Mouse (Mus musculus) forebrain, embryonic 13.5 days (tissue): ENCODE results near the gene Lrrc8e. TPM values are rescaled to one million over a fixed set of nuclear protein-coding genes. Genes with fewer than 3 reads are reported as not detected.

Source experiments
- ATAC-seq: fragments of 200-750 bp; cut with Nextera tagmentation; 2 replicates; pipeline ENCODE4 v1.8.0; 2017
- H3K27ac ChIP-seq: fragments of 300-500 bp; sonication (generic); 2 replicates; pipeline ENCODE4 v1.5.1; 2015; ENCODE audit warnings: inconsistent platforms, mild to moderate bottlenecking, moderate library complexity
- H3K27me3 ChIP-seq: fragments of 300-500 bp; sonication (generic); 2 replicates; pipeline ENCODE4 v1.6.1; 2015; ENCODE audit warnings: mild to moderate bottlenecking, inconsistent platforms
- H3K36me3 ChIP-seq: fragments of 300-500 bp; sonication (generic); 2 replicates; pipeline ENCODE4 v1.6.1; 2015; ENCODE audit warnings: mild to moderate bottlenecking, inconsistent platforms; ENCODE audit not compliant: poor library complexity, severe bottlenecking
- H3K4me1 ChIP-seq: fragments of 300-500 bp; sonication (generic); 2 replicates; pipeline ENCODE4 v1.6.1; 2015; ENCODE audit warnings: inconsistent platforms
- H3K4me2 ChIP-seq: fragments of 300-500 bp; sonication (generic); 2 replicates; pipeline ENCODE4 v1.6.1; 2015; ENCODE audit warnings: inconsistent platforms, mild to moderate bottlenecking, moderate library complexity
- H3K4me3 ChIP-seq: fragments of 300-500 bp; sonication (generic); 2 replicates; pipeline ENCODE4 v1.5.1; 2015; ENCODE audit warnings: mild to moderate bottlenecking, inconsistent platforms
- H3K9ac ChIP-seq: fragments of 300-500 bp; sonication (generic); 2 replicates; pipeline ENCODE4 v1.6.1; 2015; ENCODE audit warnings: mild to moderate bottlenecking, inconsistent platforms
- H3K9me3 ChIP-seq: fragments of 300-500 bp; sonication (generic); replicated peaks from 2 replicates; pipeline ENCODE4 v1.6.1; 2016; ENCODE audit warnings: inconsistent platforms
- WGBS: fragments of 180-500 bp; shearing (Covaris S2); methylation state at CpG from one replicate; pipeline ENCODE4 v1.1.7; 2015; 5-methylcytosine and 5-hydroxymethylcytosine counted together
- polyA plus RNA-seq: library from polyadenylated mRNA; unstranded; fragments of >200 nt; fragmentation: Nextera tagmentation; extraction: Ambion mirVana; gene quantifications from 2 replicates; pipeline ENCODE4 v1.2.1, GENCODE M21; 2015

Gene Lrrc8e
- polyA plus RNA-seq, 1 experiment from 2014 or later: 0.14 TPM

GRCm38 (mm10) chr8:4259805-4260170 is 33.2 kb downstream of the Lrrc8e start:
- no peak overlapping the region for H3K4me3 ChIP-seq
- WGBS: 84% methylated on average over 4 of the region's 4 CpGs
- H3K36me3 ChIP-seq: peaks cover 78% of the 10 kb centered on the region
- H3K27me3 ChIP-seq: no peaks in the 10 kb centered on the region
- no peak for ATAC-seq
- no peaks in the 10 kb centered on the region for H3K9me3 ChIP-seq
- no peak overlapping the region; the same call in 1 of the 2 replicates for H3K9ac ChIP-seq
- H3K4me1 ChIP-seq: peaks cover 26% of the 10 kb centered on the region
- H3K27ac ChIP-seq: peak overlapping the region; percentile 97
- peak overlapping the region; percentile 75; the same call in 1 of the 2 replicates for H3K4me2 ChIP-seq

GRCm38 (mm10) chr8:4263105-4263791 is 36.6 kb downstream of the Lrrc8e start:
- no peaks in the 10 kb centered on the region for H3K27me3 ChIP-seq
- no peak overlapping the region for H3K9ac ChIP-seq
- peaks cover 4% of the 10 kb centered on the region for H3K4me1 ChIP-seq
- ATAC-seq: no peak
- peaks cover 85% of the 10 kb centered on the region for H3K36me3 ChIP-seq
- H3K4me3 ChIP-seq: no peak overlapping the region
- H3K27ac ChIP-seq: no peak overlapping the region
- no peaks in the 10 kb centered on the region for H3K9me3 ChIP-seq
- H3K4me2 ChIP-seq: no peak overlapping the region
- 90% methylated on average over 8 of the region's 8 CpGs for WGBS

GRCm38 (mm10) chr8:4265160-4265914 is 38.7 kb downstream of the Lrrc8e start:
- WGBS: 96% methylated on average over 15 of the region's 15 CpGs
- Histone ChIP-seq H3K9me3 (no peaks in the 10 kb centered on the region), H3K27me3 (no peaks in the 10 kb centered on the region), H3K4me1 (no peaks in the 10 kb centered on the region), H3K4me2 (no peak overlapping the region), H3K9ac (no peak overlapping the region), H3K36me3 (peaks cover 98% of the 10 kb centered on the region), H3K4me3 (no peak overlapping the region), H3K27ac (no peak overlapping the region)
- ATAC-seq: no peak

- no peak overlapping the region for H3K4me2 ChIP-seq
- no peak overlapping the region for H3K4me3 ChIP-seq
- no peak overlapping the region for H3K27ac ChIP-seq
- no peak overlapping the region for H3K9ac ChIP-seq
- no peaks in the 10 kb centered on the region for H3K9me3 ChIP-seq
- WGBS: 78% methylated on average over 15 of the region's 15 CpGs
- peaks cover 96% of the 10 kb centered on the region for H3K36me3 ChIP-seq
- H3K27me3 ChIP-seq: no peaks in the 10 kb centered on the region
- no peaks in the 10 kb centered on the region for H3K4me1 ChIP-seq
- ATAC-seq: peak; percentile 70; the same call in 1 of the 2 replicates
These were observed 41.0 kb downstream of the Lrrc8e start for GRCm38 (mm10) chr8:4267627-4268026.

- H3K4me1 ChIP-seq: peaks cover 4% of the 10 kb centered on the region
- H3K9ac ChIP-seq: no peak overlapping the region
- ATAC-seq: no peak
- WGBS: 92% methylated on average over 6 of the region's 6 CpGs
- no peak overlapping the region for H3K4me2 ChIP-seq
- peaks cover 91% of the 10 kb centered on the region for H3K36me3 ChIP-seq
- no peaks in the 10 kb centered on the region for H3K9me3 ChIP-seq
- no peak overlapping the region for H3K27ac ChIP-seq
- H3K27me3 ChIP-seq: no peaks in the 10 kb centered on the region
- H3K4me3 ChIP-seq: no peak overlapping the region
These were observed 43.0 kb downstream of the Lrrc8e start for GRCm38 (mm10) chr8:4269609-4270008.

GRCm38 (mm10) chr8:4275275-4276110 is 48.9 kb downstream of the Lrrc8e start, which contains the start of gene Timm44:
TSS of gene Timm44 (minus strand) at chr8:4275913.
- Histone ChIP-seq H3K27me3 (no peaks in the 10 kb centered on the region), H3K9me3 (no peaks in the 10 kb centered on the region), H3K36me3 (peaks cover 33% of the 10 kb centered on the region), H3K9ac (peak within 1 kb of the TSS; percentile 86), H3K4me3 (peak within 1 kb of the TSS; percentile 81), H3K4me1 (peaks cover 12% of the 10 kb centered on the region), H3K27ac (peak within 1 kb of the TSS; percentile 73), H3K4me2 (peak within 1 kb of the TSS; percentile 81)
- under 1% methylated on average over 39 of the region's 39 CpGs for WGBS
- ATAC-seq: peak; percentile 98

- H3K4me3 ChIP-seq: peak overlapping the region; percentile 81
- H3K9ac ChIP-seq: peak overlapping the region; percentile 86
- peaks cover 12% of the 10 kb centered on the region for H3K4me1 ChIP-seq
- H3K9me3 ChIP-seq: no peaks in the 10 kb centered on the region
- H3K4me2 ChIP-seq: peak overlapping the region; percentile 81
- peak overlapping the region; percentile 73 for H3K27ac ChIP-seq
- no peak; the same call in 1 of the 2 replicates for ATAC-seq
- H3K27me3 ChIP-seq: no peaks in the 10 kb centered on the region
- H3K36me3 ChIP-seq: peaks cover 28% of the 10 kb centered on the region
- WGBS: 30% methylated on average over 9 of the region's 9 CpGs
These were observed 49.5 kb downstream of the Lrrc8e start for GRCm38 (mm10) chr8:4276111-4276465.

Other genes with a start within 250 kb of the Lrrc8e start
- not detected in 2 replicates for gene Cd209f, start 121.0 kb upstream of the Lrrc8e start, polyA plus RNA-seq
- gene Cd209g, start 92.7 kb upstream of the Lrrc8e start, polyA plus RNA-seq: not detected in 2 replicates
- gene Evi5l, start 60.3 kb upstream of the Lrrc8e start, polyA plus RNA-seq: 57.7 and 62.7 TPM in 2 replicates
- 33.2 and 36.0 TPM in 2 replicates for gene Prr36, start 9.4 kb upstream of the Lrrc8e start, polyA plus RNA-seq
- gene Map2k7, start 11.9 kb downstream of the Lrrc8e start, polyA plus RNA-seq: 24.6 and 28.6 TPM in 2 replicates
- gene Gm49320, start 12.0 kb downstream of the Lrrc8e start, polyA plus RNA-seq: 0.93 and 1.1 TPM in 2 replicates
- 4.1 and 5.6 TPM in 2 replicates for gene Tgfbr3l, start 21.4 kb downstream of the Lrrc8e start, polyA plus RNA-seq
- gene Snapc2, start 26.3 kb downstream of the Lrrc8e start, polyA plus RNA-seq: 63.8 and 72.7 TPM in 2 replicates
- gene Ctxn1, start 32.4 kb downstream of the Lrrc8e start, polyA plus RNA-seq: 272 and 274 TPM in 2 replicates
- gene Timm44, start 49.1 kb downstream of the Lrrc8e start, polyA plus RNA-seq: 44.5 and 47.9 TPM in 2 replicates
- 24.3 and 24.8 TPM in 2 replicates for gene Ccl25, start 98.4 kb downstream of the Lrrc8e start, polyA plus RNA-seq
- 199 and 215 TPM in 2 replicates for gene Elavl1, start 98.6 kb downstream of the Lrrc8e start, polyA plus RNA-seq